Mouse (Mus musculus) Patski (cell line): Measurements from ENCODE around the gene Mrps25. TPM values are rescaled to one million over a fixed set of nuclear protein-coding genes. Genes with fewer than 3 reads are reported as not detected.

Experiments used
- ATAC-seq: fragments of 100-300 bp; one replicate; pipeline ENCODE4 v1.8.0; 2021
- CTCF ChIA-PET: fragments of 350-600 bp; sonication (Branson Sonifier 250); formaldehyde crosslinking; loops from one replicate; lab custom pipeline; 2022; ENCODE audit warnings: inconsistent platforms; lab: Charles Lee
- POLR2A ChIA-PET: fragments of 350-600 bp; sonication (Branson Sonifier 250); formaldehyde crosslinking; loops from one replicate; lab custom pipeline; 2022; ENCODE audit warnings: antibody characterized with exemption, inconsistent platforms; lab: Charles Lee
- DNase-seq: peaks from one replicate; pipeline ENCODE4 v3.0.0-alpha.2; 2011; ENCODE audit warnings: low read depth, low spot score
- H3K27me3 ChIP-seq: fragments of 371-371 bp; one replicate; pipeline ENCODE4 v1.5.1; 2021
- CTCF ChIP-seq: fragments of 100-300 bp; IDR thresholded peaks from one replicate; pipeline ENCODE4 v1.5.1; 2021
- in situ Hi-C: fragments of 300-500 bp; cut with MboI; formaldehyde crosslinking; loops from 3 replicates; pipeline ENCODE4 v1.11.1; 2018; ENCODE audit warnings: low pct_unique_long_range_greater_than_20kb, mixed read lengths
- polyA plus RNA-seq: library from polyadenylated mRNA; unstranded; gene quantifications from one replicate; pipeline ENCODE4 v1.2.3, GENCODE M21; 2021

Mrps25 gene
- polyA plus RNA-seq, result 92.5 TPM

GRCm38 (mm10) chr6:92183621-92184131 lies at the start of gene Mrps25:
Gene Mrps25 (minus strand): TSS chr6:92184033.
- DNase-seq (no peak), ATAC-seq (peak; percentile 86)
- POLR2A ChIA-PET, result interaction anchor here (0.8 to 1.2 kb wide), 3 partner anchors 9 to 80 kb away, joined by 3 read pairs; no protein-coding TSS in a partner anchor
- CTCF ChIA-PET, result interaction anchor here (1.2 kb wide), 1 partner anchor 22 kb away, joined by 3 read pairs; no protein-coding TSS in a partner anchor
- no peaks in the 10 kb centered on the region for H3K27me3 ChIP-seq
- in situ Hi-C loops, result no loop called here
- TF ChIP-seq CTCF, result no peak

- TF ChIP-seq CTCF, result no peak
- ATAC-seq (no peak), DNase-seq (no peak)
- in situ Hi-C loops, result no loop called here
- POLR2A ChIA-PET, result no interaction called here
- H3K27me3 ChIP-seq, result peaks cover 5% of the 10 kb centered on the region
- CTCF ChIA-PET, result interaction anchor here (1.3 kb wide), 1 partner anchor 38 kb away, joined by 3 read pairs; no protein-coding TSS in a partner anchor
Measured at GRCm38 (mm10) chr6:92231762-92232161, 47.9 kb upstream of the Mrps25 start.

GRCm38 (mm10) chr6:92231356-92231755 lies 47.5 kb upstream of the Mrps25 start:
- ChIA-PET CTCF (no interaction called here), POLR2A (interaction anchor here (0.6 kb wide), 1 partner anchor 34 kb away, joined by 4 read pairs; no protein-coding TSS in a partner anchor)
- peaks cover 5% of the 10 kb centered on the region for H3K27me3 ChIP-seq
- DNase-seq (no peak), ATAC-seq (no peak)
- no peak for TF ChIP-seq CTCF
- in situ Hi-C loops, result no loop called here

- POLR2A ChIA-PET, result no interaction called here
- ATAC-seq (no peak), DNase-seq (no peak)
- in situ Hi-C loops, result no loop called here
- CTCF ChIA-PET, result interaction anchor here (1.2 to 1.8 kb wide), 3 partner anchors 9 to 40 kb away, joined by 3 to 6 read pairs (median 4); no protein-coding TSS in a partner anchor
- no peak for TF ChIP-seq CTCF
- H3K27me3 ChIP-seq, result peaks cover 11% of the 10 kb centered on the region
Measured at GRCm38 (mm10) chr6:92229586-92229985, 45.8 kb upstream of the Mrps25 start.

- DNase-seq, result no peak
- ATAC-seq, result no peak
- CTCF ChIA-PET, result interaction anchor here (1.2 to 1.8 kb wide), 3 partner anchors 10 to 40 kb away, joined by 3 to 6 read pairs (median 4); no protein-coding TSS in a partner anchor
Measured at GRCm38 (mm10) chr6:92229103-92229502, 45.3 kb upstream of the Mrps25 start.

GRCm38 (mm10) chr6:92224981-92225380 lies 41.1 kb upstream of the Mrps25 start:
- CTCF ChIA-PET, result no interaction called here
- peaks cover 19% of the 10 kb centered on the region for H3K27me3 ChIP-seq
- in situ Hi-C loops, result no loop called here
- DNase-seq (no peak), ATAC-seq (no peak)
- POLR2A ChIA-PET, result no interaction called here
- TF ChIP-seq CTCF, result no peak

More at GRCm38 (mm10) chr6:92229103-92229502, 45.3 kb upstream of the Mrps25 start:
- in situ Hi-C loops, result no loop called here
- POLR2A ChIA-PET, result no interaction called here
- no peak for TF ChIP-seq CTCF
- H3K27me3 ChIP-seq, result peaks cover 14% of the 10 kb centered on the region

GRCm38 (mm10) chr6:92222021-92222420 lies 38.2 kb upstream of the Mrps25 start:
- no peak for DNase-seq
- no peak for ATAC-seq

GRCm38 (mm10) chr6:92221604-92222003 lies 37.8 kb upstream of the Mrps25 start:
- ATAC-seq, result no peak
- DNase-seq, result no peak
- H3K27me3 ChIP-seq, result peaks cover 19% of the 10 kb centered on the region
- in situ Hi-C loops, result no loop called here
- TF ChIP-seq CTCF, result no peak
- POLR2A ChIA-PET, result no interaction called here
- CTCF ChIA-PET, result interaction anchor here (1.0 to 4.4 kb wide), 3 partner anchors 18 to 48 kb away, joined by 3 to 35 read pairs (median 4); no protein-coding TSS in a partner anchor

More at GRCm38 (mm10) chr6:92222021-92222420, 38.2 kb upstream of the Mrps25 start:
- in situ Hi-C loops, result no loop called here
- POLR2A ChIA-PET, result no interaction called here
- H3K27me3 ChIP-seq, result peaks cover 19% of the 10 kb centered on the region
- CTCF ChIA-PET, result interaction anchor here (1.0 to 1.2 kb wide), 2 partner anchors 18 to 47 kb away, joined by 3 to 4 read pairs; no protein-coding TSS in a partner anchor
- no peak for TF ChIP-seq CTCF

- ATAC-seq, result no peak
- TF ChIP-seq CTCF, result peak; percentile 82
- POLR2A ChIA-PET, result no interaction called here
- peaks cover 8% of the 10 kb centered on the region for H3K27me3 ChIP-seq
- in situ Hi-C loops, result loop anchor here (5.0 kb wide), 1 partner anchor 53 kb away; no protein-coding TSS in a partner anchor
- CTCF ChIA-PET, result interaction anchor here (0.5 to 4.4 kb wide), 7 partner anchors 9 to 50 kb away, joined by 3 to 35 read pairs (median 3); no protein-coding TSS in a partner anchor
- DNase-seq, result no peak
Measured at GRCm38 (mm10) chr6:92219445-92219844, 35.6 kb upstream of the Mrps25 start.

GRCm38 (mm10) chr6:92214773-92215449 lies 31.1 kb upstream of the Mrps25 start, which contains the start of gene Rbsn:
Gene Rbsn (minus strand): TSS chr6:92214925.
- ChIA-PET CTCF (no interaction called here), POLR2A (no interaction called here)
- DNase-seq, result peak; percentile 60
- in situ Hi-C loops, result loop anchor here (5.0 kb wide), 1 partner anchor 57 kb away; no protein-coding TSS in a partner anchor
- no peaks in the 10 kb centered on the region for H3K27me3 ChIP-seq
- TF ChIP-seq CTCF, result no peak
- peak; percentile 88 for ATAC-seq
